Mouse (Mus musculus) forebrain, embryonic 15.5 days (tissue): Measurements from ENCODE around the gene Tyrobp. TPM values are rescaled to one million over a fixed set of nuclear protein-coding genes. Genes with fewer than 3 reads are reported as not detected.

Source experiments
- ATAC-seq: fragments of 200-750 bp; cut with Nextera tagmentation; replicated peaks from 2 replicates; pipeline ENCODE4 v1.8.0; 2017; ENCODE audit warnings: mild to moderate bottlenecking, moderate TSS enrichment, moderate library complexity
- H3K27ac ChIP-seq: fragments of 300-500 bp; sonication (generic); replicated peaks from 2 replicates; pipeline ENCODE4 v1.5.1; 2015; ENCODE audit warnings: mild to moderate bottlenecking, inconsistent platforms
- H3K27me3 ChIP-seq: fragments of 300-500 bp; sonication (generic); 2 replicates; pipeline ENCODE4 v1.6.1; 2015; ENCODE audit warnings: inconsistent platforms
- H3K36me3 ChIP-seq: fragments of 300-500 bp; sonication (generic); 2 replicates; pipeline ENCODE4 v1.6.1; 2015; ENCODE audit warnings: mild to moderate bottlenecking, inconsistent platforms
- H3K4me1 ChIP-seq: fragments of 300-500 bp; sonication (generic); 2 replicates; pipeline ENCODE4 v1.6.1; 2015; ENCODE audit warnings: inconsistent platforms
- H3K4me2 ChIP-seq: fragments of 300-500 bp; sonication (generic); replicated peaks from 2 replicates; pipeline ENCODE4 v1.6.1; 2015; ENCODE audit warnings: mild to moderate bottlenecking, inconsistent platforms
- H3K4me3 ChIP-seq: fragments of 300-500 bp; sonication (generic); 2 replicates; pipeline ENCODE4 v1.5.1; 2015; ENCODE audit warnings: mild to moderate bottlenecking, inconsistent platforms
- H3K9ac ChIP-seq: fragments of 300-500 bp; sonication (generic); replicated peaks from 2 replicates; pipeline ENCODE4 v1.6.1; 2015; ENCODE audit warnings: mild to moderate bottlenecking, inconsistent platforms
- H3K9me3 ChIP-seq: fragments of 300-500 bp; sonication (generic); 2 replicates; pipeline ENCODE4 v1.6.1; 2016; ENCODE audit warnings: inconsistent platforms
- WGBS: fragments of 180-500 bp; shearing (Covaris S2); methylation state at CpG from one replicate; pipeline ENCODE4 v1.1.7; 2015; ENCODE audit warnings: mixed read lengths; 5-methylcytosine and 5-hydroxymethylcytosine counted together
- polyA plus RNA-seq: library from polyadenylated mRNA; unstranded; fragments of >200 nt; fragmentation: Nextera tagmentation; extraction: Ambion mirVana; gene quantifications from 2 replicates; pipeline ENCODE4 v1.2.1, GENCODE M21; 2015

The Tyrobp gene
- 22.5 and 24.3 TPM in 2 replicates for polyA plus RNA-seq

GRCm38 (mm10) chr7:30413596-30413995 lies at the start of gene Tyrobp:
Tyrobp (plus strand) TSS chr7:30413760.
- Histone ChIP-seq H3K27me3 (no peaks in the 10 kb centered on the region; the same call in 1 of the 2 replicates), H3K4me2 (no peak within 1 kb of the TSS), H3K27ac (no peak within 1 kb of the TSS), H3K4me1 (no peaks in the 10 kb centered on the region), H3K9ac (no peak within 1 kb of the TSS), H3K36me3 (no peaks in the 10 kb centered on the region), H3K9me3 (no peaks in the 10 kb centered on the region), H3K4me3 (no peak within 1 kb of the TSS)
- ATAC-seq = no peak
- WGBS = 73% methylated on average over 5 of the region's 5 CpGs

DNA sequence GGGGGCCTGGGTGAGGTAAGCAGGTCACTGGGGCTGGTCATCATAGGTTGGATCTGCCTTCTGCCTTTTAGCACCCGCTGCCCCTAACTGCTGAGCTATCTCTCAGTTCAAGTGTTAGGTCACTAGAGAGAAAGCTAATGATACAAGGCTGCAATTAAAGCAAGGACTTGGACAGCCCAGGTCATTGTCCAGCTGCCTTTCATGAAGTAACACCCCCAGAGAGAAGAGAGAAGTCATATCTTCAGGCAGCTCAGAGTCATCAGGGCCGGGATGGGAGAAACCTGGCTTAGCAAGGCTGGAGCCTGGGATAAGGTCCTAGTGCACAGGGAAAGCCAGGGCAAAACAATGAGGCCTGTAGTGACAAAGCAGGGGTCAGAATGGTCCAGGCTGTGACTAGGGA lies 46.1 kb upstream of the Tyrobp start:
- H3K4me3 ChIP-seq = no peak overlapping the region
- ATAC-seq = no peak
- 75% methylated on average over 2 of the region's 2 CpGs for WGBS
- no peak overlapping the region for H3K4me2 ChIP-seq
- H3K4me1 ChIP-seq = peaks cover 9% of the 10 kb centered on the region
- H3K27me3 ChIP-seq = 0 out of 2 replicates have a peak, but pooled peaks cover 3% of the 10 kb centered on the region
- no peak overlapping the region for H3K27ac ChIP-seq
- H3K9ac ChIP-seq = no peak overlapping the region
- H3K36me3 ChIP-seq = no peaks in the 10 kb centered on the region
- no peaks in the 10 kb centered on the region for H3K9me3 ChIP-seq

GRCm38 (mm10) chr7:30373501-30373962 lies 40.0 kb upstream of the Tyrobp start:
- H3K27ac ChIP-seq = peak overlapping the region; percentile 78
- peaks cover 4% of the 10 kb centered on the region; the same call in 1 of the 2 replicates for H3K4me1 ChIP-seq
- no peaks in the 10 kb centered on the region for H3K36me3 ChIP-seq
- ATAC-seq = peak; percentile 100
- under 1% methylated on average over 21 of the region's 21 CpGs for WGBS
- no peaks in the 10 kb centered on the region for H3K9me3 ChIP-seq
- H3K27me3 ChIP-seq = no peaks in the 10 kb centered on the region
- peak overlapping the region; percentile 53 for H3K9ac ChIP-seq
- H3K4me2 ChIP-seq = peak overlapping the region; percentile 52
- H3K4me3 ChIP-seq = peak overlapping the region; percentile 48

- no peak overlapping the region for H3K4me3 ChIP-seq
- no peaks in the 10 kb centered on the region for H3K27me3 ChIP-seq
- no peak overlapping the region for H3K27ac ChIP-seq
- no peaks in the 10 kb centered on the region for H3K36me3 ChIP-seq
- H3K4me2 ChIP-seq = no peak overlapping the region
- no peak overlapping the region for H3K9ac ChIP-seq
- H3K4me1 ChIP-seq = no peaks in the 10 kb centered on the region
- no peak for ATAC-seq
- H3K9me3 ChIP-seq = no peaks in the 10 kb centered on the region
- WGBS = 72% methylated on average over 5 of the region's 5 CpGs
Observed at GRCm38 (mm10) chr7:30380061-30380460, 33.5 kb upstream of the Tyrobp start.

GRCm38 (mm10) chr7:30384106-30384505 lies 29.5 kb upstream of the Tyrobp start:
- H3K4me3 ChIP-seq = no peak overlapping the region
- no peak overlapping the region for H3K4me2 ChIP-seq
- no peaks in the 10 kb centered on the region for H3K9me3 ChIP-seq
- no peak overlapping the region for H3K27ac ChIP-seq
- WGBS = 87% methylated on average over 9 of the region's 9 CpGs
- H3K9ac ChIP-seq = no peak overlapping the region
- H3K36me3 ChIP-seq = no peaks in the 10 kb centered on the region
- H3K27me3 ChIP-seq = no peaks in the 10 kb centered on the region
- no peaks in the 10 kb centered on the region for H3K4me1 ChIP-seq
- no peak for ATAC-seq

DNA sequence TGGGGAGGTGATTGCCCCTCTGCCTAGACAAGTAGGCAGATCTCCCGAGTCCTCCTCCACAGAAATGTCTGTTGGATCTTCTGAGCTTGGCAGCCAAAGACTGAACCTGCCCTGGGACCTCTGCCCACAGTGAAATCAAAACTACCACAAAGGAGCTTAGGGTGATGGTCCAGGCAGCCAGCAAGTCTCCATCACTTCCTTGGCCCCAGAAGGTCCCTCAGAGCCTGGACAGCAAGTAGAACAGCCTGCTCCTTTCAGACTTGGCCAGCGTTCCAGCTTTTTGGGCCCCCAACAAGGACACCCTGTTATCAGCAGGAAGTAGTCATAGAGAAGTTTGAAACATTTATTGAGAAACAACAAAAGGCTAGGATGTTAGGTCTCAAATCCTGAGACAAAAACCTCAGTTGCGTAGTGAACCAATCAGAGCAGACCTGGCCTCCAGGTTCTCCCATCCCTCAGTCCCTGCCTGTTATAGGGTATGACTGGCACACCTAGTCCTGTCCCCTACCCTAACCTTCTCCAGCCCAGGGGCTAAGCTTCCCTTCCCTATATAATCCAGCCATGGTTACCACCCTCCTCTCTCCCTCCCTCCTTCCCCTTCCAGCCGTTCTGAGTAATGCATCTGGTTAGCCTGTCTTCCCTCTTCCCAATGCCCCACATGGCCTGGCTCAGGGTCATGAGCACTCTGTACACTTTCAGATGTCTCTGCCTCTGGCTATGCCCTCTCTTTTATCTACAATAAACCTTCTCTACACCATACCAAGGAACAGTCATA lies 20.6 kb upstream of the Tyrobp start:
- Histone ChIP-seq H3K9me3 (no peaks in the 10 kb centered on the region), H3K4me3 (no peak overlapping the region), H3K27me3 (no peaks in the 10 kb centered on the region), H3K27ac (no peak overlapping the region), H3K9ac (no peak overlapping the region), H3K4me2 (no peak overlapping the region), H3K4me1 (no peaks in the 10 kb centered on the region), H3K36me3 (no peaks in the 10 kb centered on the region)
- ATAC-seq = no peak
- 76% methylated on average over 4 of the region's 4 CpGs for WGBS

DNA sequence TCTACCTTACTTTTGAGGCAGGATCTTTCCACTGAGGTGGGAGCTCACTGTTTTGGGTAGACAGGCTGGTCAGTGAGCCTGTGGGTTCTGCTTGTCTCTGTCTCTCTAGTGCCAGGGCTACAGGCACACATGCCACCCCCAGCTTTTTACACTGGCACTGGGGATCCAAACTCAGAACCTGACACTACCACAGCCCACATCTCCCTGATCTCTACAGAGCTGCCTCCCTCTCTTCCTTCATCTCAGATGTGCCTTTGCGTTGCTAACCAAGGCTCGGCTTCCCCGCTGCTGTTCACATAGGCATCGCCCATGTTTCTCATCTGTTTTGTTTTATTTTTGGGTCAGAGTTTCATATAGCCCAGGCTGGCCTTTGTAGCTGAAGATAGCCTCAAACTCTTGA lies 19.9 kb upstream of the Tyrobp start:
- no peaks in the 10 kb centered on the region for H3K4me1 ChIP-seq

GRCm38 (mm10) chr7:30394379-30394778 lies 19.2 kb upstream of the Tyrobp start:
- Histone ChIP-seq H3K9me3 (no peaks in the 10 kb centered on the region), H3K9ac (no peak overlapping the region), H3K4me1 (no peaks in the 10 kb centered on the region), H3K4me2 (no peak overlapping the region), H3K36me3 (no peaks in the 10 kb centered on the region), H3K27ac (no peak overlapping the region), H3K4me3 (no peak overlapping the region), H3K27me3 (no peaks in the 10 kb centered on the region)
- ATAC-seq = no peak
- 80% methylated on average over 11 of the region's 11 CpGs for WGBS

More for the DNA sequence above, 19.9 kb upstream of the Tyrobp start:
- ATAC-seq = no peak
- H3K36me3 ChIP-seq = no peaks in the 10 kb centered on the region
- H3K27me3 ChIP-seq = no peaks in the 10 kb centered on the region
- H3K4me3 ChIP-seq = no peak overlapping the region
- H3K9ac ChIP-seq = no peak overlapping the region
- no peak overlapping the region for H3K27ac ChIP-seq
- 88% methylated on average over 4 of the region's 4 CpGs for WGBS
- H3K4me2 ChIP-seq = no peak overlapping the region
- no peaks in the 10 kb centered on the region for H3K9me3 ChIP-seq

- WGBS = 38% methylated on average over 2 of the region's 2 CpGs
- H3K27ac ChIP-seq = no peak overlapping the region
- ATAC-seq = no peak
- H3K4me3 ChIP-seq = no peak overlapping the region
- H3K4me2 ChIP-seq = no peak overlapping the region
- H3K36me3 ChIP-seq = no peaks in the 10 kb centered on the region
- H3K9ac ChIP-seq = no peak overlapping the region
- H3K4me1 ChIP-seq = no peaks in the 10 kb centered on the region
- H3K27me3 ChIP-seq = no peaks in the 10 kb centered on the region
- H3K9me3 ChIP-seq = no peaks in the 10 kb centered on the region
Observed at GRCm38 (mm10) chr7:30394871-30395270, 18.7 kb upstream of the Tyrobp start.

DNA sequence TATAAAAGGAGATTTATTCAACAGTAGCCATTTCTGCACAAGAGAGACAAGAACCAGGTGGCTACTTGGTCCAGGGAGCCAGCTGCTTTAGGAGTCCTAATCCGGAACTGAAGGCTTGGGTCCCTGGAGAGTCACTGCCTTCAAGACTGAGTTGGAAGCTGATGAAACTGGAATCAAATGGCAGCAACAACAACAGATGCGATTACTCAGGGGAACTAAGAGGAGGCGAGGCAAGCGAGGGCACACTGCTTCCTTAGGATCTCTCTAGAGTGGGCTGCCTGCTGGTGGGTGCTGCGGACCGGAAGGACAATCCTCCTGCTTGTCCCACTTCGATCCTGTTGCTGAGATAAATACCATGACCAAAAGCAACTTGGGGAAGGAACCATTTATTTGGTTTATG lies 13.9 kb upstream of the Tyrobp start:
- H3K9ac ChIP-seq = no peak overlapping the region
- no peak overlapping the region for H3K4me3 ChIP-seq
- no peaks in the 10 kb centered on the region for H3K27me3 ChIP-seq
- no peak overlapping the region for H3K27ac ChIP-seq
- no peak overlapping the region for H3K4me2 ChIP-seq
- no peaks in the 10 kb centered on the region for H3K4me1 ChIP-seq
- H3K9me3 ChIP-seq = no peaks in the 10 kb centered on the region
- ATAC-seq = no peak
- no peaks in the 10 kb centered on the region for H3K36me3 ChIP-seq
- WGBS = 63% methylated on average over 7 of the region's 7 CpGs

DNA sequence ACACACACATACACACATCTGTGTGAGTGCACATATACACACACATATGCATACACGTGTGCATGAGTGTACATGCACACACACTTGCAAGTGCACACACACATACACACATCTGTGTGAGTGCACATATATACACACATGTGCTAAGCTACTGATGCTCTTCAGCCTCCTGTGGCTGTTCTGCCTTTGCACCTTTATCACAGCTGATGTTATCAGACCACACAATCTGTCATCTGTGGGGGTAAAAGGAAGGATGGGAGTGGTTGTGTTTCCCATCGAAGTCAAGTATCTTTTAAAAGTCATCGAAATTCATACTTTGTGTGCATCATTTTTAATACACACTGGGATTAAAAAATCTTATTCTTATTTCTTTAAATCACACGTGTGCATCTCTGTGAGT lies 11.2 kb upstream of the Tyrobp start:
- no peak for ATAC-seq

GRCm38 (mm10) chr7:30408639-30409038 lies 4.9 kb upstream of the Tyrobp start:
- no peak for ATAC-seq
- Histone ChIP-seq H3K4me3 (no peak overlapping the region), H3K27ac (no peak overlapping the region), H3K36me3 (no peaks in the 10 kb centered on the region), H3K4me2 (no peak overlapping the region), H3K9me3 (no peaks in the 10 kb centered on the region), H3K4me1 (no peaks in the 10 kb centered on the region), H3K9ac (no peak overlapping the region), H3K27me3 (no peaks in the 10 kb centered on the region; the same call in 1 of the 2 replicates)
- WGBS = 85% methylated on average over 3 of the region's 3 CpGs

More for the DNA sequence above, 11.2 kb upstream of the Tyrobp start:
- Histone ChIP-seq H3K9ac (no peak overlapping the region), H3K4me2 (no peak overlapping the region), H3K9me3 (no peaks in the 10 kb centered on the region), H3K36me3 (no peaks in the 10 kb centered on the region), H3K4me1 (no peaks in the 10 kb centered on the region), H3K27ac (no peak overlapping the region), H3K4me3 (no peak overlapping the region), H3K27me3 (no peaks in the 10 kb centered on the region)
- WGBS = 78% methylated on average over 4 of the region's 4 CpGs

- Histone ChIP-seq H3K27me3 (no peaks in the 10 kb centered on the region; the same call in 1 of the 2 replicates), H3K9ac (no peak overlapping the region), H3K27ac (no peak overlapping the region), H3K36me3 (no peaks in the 10 kb centered on the region), H3K4me3 (no peak overlapping the region), H3K4me1 (no peaks in the 10 kb centered on the region), H3K9me3 (no peaks in the 10 kb centered on the region), H3K4me2 (no peak overlapping the region)
- no peak for ATAC-seq
- WGBS = 80% methylated on average over 2 of the region's 2 CpGs
Observed at GRCm38 (mm10) chr7:30409789-30410188, 3.8 kb upstream of the Tyrobp start.
